Mouse (Mus musculus) lung, adult 2 months (tissue): ENCODE results near the gene March5.

Experiments
- CTCF ChIP-seq: fragments of 200-500 bp; IDR thresholded peaks from 2 replicates; pipeline ENCODE4 v1.5.1; 2011; ENCODE audit warnings: mild to moderate bottlenecking, low read length, control low read depth; ENCODE audit not compliant: insufficient read depth
- POLR2A ChIP-seq: fragments of 200-500 bp; IDR thresholded peaks from 2 replicates; pipeline ENCODE4 v1.6.1; 2011; ENCODE audit warnings: low read depth, mild to moderate bottlenecking, control low read depth, low read length, borderline replicate concordance; ENCODE audit errors: extremely low read depth

- TF ChIP-seq POLR2A (no peak), CTCF (no peak)
Measured at GRCm38 (mm10) chr19:37188366-37188948, 18.9 kb upstream of the March5 start.
